Mouse (Mus musculus): ENCODE results near the gene Capns2.

Gene Capns2

GRCm38 (mm10) chr8:92906553-92906952 lies 5.3 kb downstream of the Capns2 start:
- DNase-seq (ENCODE audit: low spot score), result no peak

GRCm38 (mm10) chr8:92908448-92908847 lies 7.2 kb downstream of the Capns2 start:
- DNase-seq (ENCODE audit: low spot score), result no peak

GRCm38 (mm10) chr8:92911477-92911876 lies 10.3 kb downstream of the Capns2 start:
- no peak for DNase-seq (ENCODE audit: low spot score)

- DNase-seq (ENCODE audit: low spot score), result no peak
Measured at GRCm38 (mm10) chr8:92913396-92913795, 12.2 kb downstream of the Capns2 start.

GRCm38 (mm10) chr8:92916082-92916481 lies 14.9 kb downstream of the Capns2 start:
- no peak for DNase-seq (ENCODE audit: low spot score)

- DNase-seq (ENCODE audit: low spot score), result no peak
Measured at GRCm38 (mm10) chr8:92921768-92922167, 20.6 kb downstream of the Capns2 start.

GRCm38 (mm10) chr8:92928986-92929385 lies 27.8 kb downstream of the Capns2 start:
- no peak for DNase-seq (ENCODE audit: low spot score)

GRCm38 (mm10) chr8:92938056-92938455 lies 36.8 kb downstream of the Capns2 start:
- DNase-seq (ENCODE audit: low spot score), result no peak

- no peak for DNase-seq (ENCODE audit: low spot score)
Measured at GRCm38 (mm10) chr8:92949071-92949470, 47.9 kb downstream of the Capns2 start.

GRCm38 (mm10) chr8:92950639-92951371 lies 49.6 kb downstream of the Capns2 start:
- no peak for DNase-seq (ENCODE audit: low spot score)
